Mouse (Mus musculus) heart, embryonic 10.5 days (tissue): ENCODE measurements around the gene Rpa2. TPM values are rescaled to one million over a fixed set of nuclear protein-coding genes. Genes with fewer than 3 reads are reported as not detected.
"Not testable (repeated sequence)": the region's sequence is repeated elsewhere in the genome, so short reads cannot be mapped to it uniquely, and the experiment has no call there.

Experiments
- DNase-seq: peaks from one replicate; pipeline ENCODE4 v3.0.0-alpha.2; 2017; ENCODE audit warnings: low spot score
- H3K27ac ChIP-seq: fragments of 300-500 bp; sonication (generic); 2 replicates; pipeline ENCODE4 v1.5.1; 2016; ENCODE audit warnings: mild to moderate bottlenecking
- H3K27me3 ChIP-seq: fragments of 300-500 bp; sonication (generic); 2 replicates; pipeline ENCODE4 v1.6.1; 2016; ENCODE audit warnings: mild to moderate bottlenecking; ENCODE audit not compliant: poor library complexity, insufficient read depth, severe bottlenecking
- H3K36me3 ChIP-seq: fragments of 300-500 bp; sonication (generic); 2 replicates; pipeline ENCODE4 v1.6.1; 2016; ENCODE audit warnings: mild to moderate bottlenecking, moderate library complexity
- H3K4me1 ChIP-seq: fragments of 300-500 bp; sonication (generic); 2 replicates; pipeline ENCODE4 v1.6.1; 2016; ENCODE audit warnings: mild to moderate bottlenecking
- H3K4me3 ChIP-seq: fragments of 300-500 bp; sonication (generic); 2 replicates; pipeline ENCODE4 v1.5.1; 2016; ENCODE audit warnings: mild to moderate bottlenecking, moderate library complexity
- H3K9me3 ChIP-seq: fragments of 300-500 bp; sonication (generic); 2 replicates; pipeline ENCODE4 v1.6.1; 2016; ENCODE audit warnings: mild to moderate bottlenecking, moderate library complexity
- WGBS: fragments of 180-500 bp; shearing (Covaris S2); methylation state at CpG from one replicate; pipeline ENCODE4 v1.1.7; 2016; 5-methylcytosine and 5-hydroxymethylcytosine counted together
- polyA plus RNA-seq: library from polyadenylated mRNA; unstranded; fragments of >200 nt; fragmentation: Nextera tagmentation; extraction: Ambion mirVana; gene quantifications from 2 replicates; pipeline ENCODE4 v1.2.1, GENCODE M21; 2016

Rpa2 gene
- 107 and 131 TPM in 2 replicates for polyA plus RNA-seq

DNA sequence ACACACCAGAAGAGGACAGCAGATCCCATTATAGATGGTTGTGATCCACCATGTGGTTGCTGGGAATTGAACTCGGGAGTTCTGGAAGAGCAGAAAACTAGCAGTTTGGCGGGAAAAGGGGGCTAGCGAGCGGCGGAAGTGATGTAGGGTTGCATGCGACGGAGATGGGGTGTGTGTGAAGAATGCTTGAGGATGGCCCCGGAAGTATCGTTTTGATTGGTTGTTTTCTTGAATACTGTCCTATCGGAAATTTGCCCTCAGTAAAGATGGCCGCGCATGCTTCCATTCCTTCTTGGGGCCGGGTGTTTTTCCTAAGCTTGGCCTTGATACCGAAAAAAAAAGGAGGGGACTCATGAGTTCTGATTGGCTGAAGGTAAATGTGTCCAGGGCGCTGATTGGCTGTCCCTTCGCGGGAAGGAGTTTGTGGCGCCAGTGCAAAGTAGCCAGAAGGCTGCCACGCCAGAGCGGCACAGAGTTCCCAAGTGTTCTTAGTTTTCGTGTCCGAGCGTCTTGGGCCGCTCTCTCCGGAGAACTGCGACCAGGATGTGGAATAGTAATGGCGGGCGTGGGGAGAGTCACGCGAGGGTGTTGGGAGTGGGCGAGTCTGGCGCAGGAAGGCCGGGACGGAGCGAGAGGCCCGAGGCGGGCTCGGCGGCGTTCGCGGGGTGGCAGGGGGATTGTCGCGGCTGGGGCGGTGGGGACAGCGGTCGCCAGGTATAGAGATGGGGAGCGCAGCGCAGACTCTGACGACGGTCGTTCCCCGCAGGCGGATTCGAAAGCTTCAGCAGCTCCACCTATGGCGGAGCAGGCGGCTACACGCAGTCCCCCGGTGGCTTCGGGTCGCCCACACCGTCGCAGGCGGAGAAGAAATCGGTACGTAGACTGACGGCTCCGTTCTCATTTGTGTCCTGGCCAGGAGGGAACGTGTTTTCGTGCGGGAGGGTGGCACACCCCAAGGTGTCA, at the start of gene Rpa2:
Gene Rpa2, plus strand, starts transcription at position 419 of the 963 bp plus-strand sequence.
- Histone ChIP-seq H3K27ac (peak within 1 kb of the TSS; percentile 93), H3K9me3 (no peaks in the 10 kb centered on the region), H3K4me3 (peak within 1 kb of the TSS; percentile 98), H3K27me3 (no peaks in the 10 kb centered on the region), H3K4me1 (peaks cover 9% of the 10 kb centered on the region), H3K36me3 (peaks cover 32% of the 10 kb centered on the region)
- under 1% methylated on average over 71 of the region's 71 CpGs for WGBS
- DNase-seq = peak; percentile 99

DNA sequence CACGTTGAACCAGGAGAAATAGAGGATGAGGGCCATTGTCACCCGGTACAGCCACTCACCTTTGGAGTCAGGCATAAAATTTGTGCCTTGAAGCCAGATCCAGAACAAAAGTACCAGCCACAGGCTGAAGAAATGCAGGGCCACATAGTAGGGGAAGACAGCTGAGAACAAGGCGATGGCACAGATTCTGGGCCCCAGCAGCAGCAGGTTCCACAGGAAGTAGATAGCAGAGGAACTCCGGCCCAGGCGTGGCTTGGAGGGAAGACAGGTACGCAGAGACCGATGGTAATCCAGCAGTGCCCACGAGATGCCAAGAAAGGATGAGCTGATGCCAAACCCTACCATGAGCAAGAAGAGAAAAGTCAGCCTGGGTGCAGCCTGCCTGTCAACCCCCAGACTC, 39.9 kb upstream of the Rpa2 start:
- Histone ChIP-seq H3K27ac (no peak overlapping the region), H3K4me1 (peaks cover 24% of the 10 kb centered on the region), H3K4me3 (no peak overlapping the region), H3K27me3 (no peaks in the 10 kb centered on the region), H3K9me3 (no peaks in the 10 kb centered on the region), H3K36me3 (peaks cover 15% of the 10 kb centered on the region)
- 79% methylated on average over 8 of the region's 8 CpGs for WGBS
- no peak for DNase-seq

DNA sequence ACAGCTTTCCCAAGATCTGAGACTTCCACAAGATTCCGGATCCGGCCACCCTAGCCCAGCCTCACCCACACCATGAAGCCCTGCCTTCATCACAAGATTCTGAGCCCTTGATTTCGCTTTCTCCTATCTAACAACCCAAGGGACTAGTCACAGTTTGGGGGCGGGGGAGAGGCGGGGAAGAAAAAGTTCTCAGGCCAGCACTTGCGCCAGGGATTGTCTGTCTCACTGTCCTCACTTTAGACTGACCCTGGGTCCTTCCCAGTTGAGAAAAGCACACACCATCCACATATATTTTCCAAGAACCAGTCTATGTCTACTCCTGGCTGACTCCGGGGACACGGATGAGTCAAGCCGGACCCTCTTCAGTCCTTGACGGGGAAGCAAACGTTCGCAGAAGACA, 36.5 kb upstream of the Rpa2 start:
- Histone ChIP-seq H3K27ac (peak overlapping the region; percentile 77; the same call in 1 of the 2 replicates), H3K27me3 (no peaks in the 10 kb centered on the region)
- 41% methylated on average over 12 of the region's 12 CpGs for whole genome bisulfite sequencing

DNA sequence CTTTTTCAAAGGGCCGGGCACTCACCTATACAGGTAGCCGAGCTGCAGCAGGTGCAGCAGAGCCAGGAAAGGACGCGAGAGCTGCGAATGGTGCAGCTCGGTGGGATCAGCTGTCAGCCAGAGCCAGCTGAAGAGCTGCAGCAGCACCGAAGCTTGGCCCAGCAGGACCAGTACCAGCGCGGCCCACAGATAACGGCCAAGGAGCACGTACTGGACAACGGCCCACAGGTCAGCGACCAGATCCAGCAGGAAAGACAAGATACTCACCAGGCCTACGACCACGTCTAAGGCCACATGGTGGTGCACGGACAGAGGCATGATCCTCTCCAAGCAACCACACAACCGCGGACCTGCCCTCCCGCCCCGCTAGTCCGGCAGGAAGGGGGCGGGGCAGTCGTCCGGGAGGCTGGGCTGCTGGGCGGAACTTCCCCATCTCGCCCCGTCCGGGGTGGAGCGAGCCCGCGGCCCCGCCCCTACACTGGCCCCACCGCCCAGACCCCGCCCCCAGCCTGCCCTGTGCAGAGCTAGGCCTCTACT, 35.9 kb upstream of the Rpa2 start, which contains the start of gene Xkr8:
Gene Xkr8, minus strand, starts transcription at position 399 of the 537 bp plus-strand sequence.
- peak within 1 kb of the TSS; percentile 77 for H3K27ac ChIP-seq
- H3K4me1 ChIP-seq = peaks cover 26% of the 10 kb centered on the region
- no peaks in the 10 kb centered on the region for H3K27me3 ChIP-seq
- DNase-seq = peak; percentile 95
- WGBS = 3% methylated on average over 34 of the region's 34 CpGs
- peak within 1 kb of the TSS; percentile 68 for H3K4me3 ChIP-seq
- H3K36me3 ChIP-seq = no peaks in the 10 kb centered on the region
- H3K9me3 ChIP-seq = no peaks in the 10 kb centered on the region

More for the DNA sequence above, 36.5 kb upstream of the Rpa2 start:
- H3K4me1 ChIP-seq = peaks cover 27% of the 10 kb centered on the region
- peak overlapping the region; percentile 68 for H3K4me3 ChIP-seq
- H3K9me3 ChIP-seq = no peaks in the 10 kb centered on the region
- H3K36me3 ChIP-seq = no peaks in the 10 kb centered on the region
- DNase-seq = no peak

DNA sequence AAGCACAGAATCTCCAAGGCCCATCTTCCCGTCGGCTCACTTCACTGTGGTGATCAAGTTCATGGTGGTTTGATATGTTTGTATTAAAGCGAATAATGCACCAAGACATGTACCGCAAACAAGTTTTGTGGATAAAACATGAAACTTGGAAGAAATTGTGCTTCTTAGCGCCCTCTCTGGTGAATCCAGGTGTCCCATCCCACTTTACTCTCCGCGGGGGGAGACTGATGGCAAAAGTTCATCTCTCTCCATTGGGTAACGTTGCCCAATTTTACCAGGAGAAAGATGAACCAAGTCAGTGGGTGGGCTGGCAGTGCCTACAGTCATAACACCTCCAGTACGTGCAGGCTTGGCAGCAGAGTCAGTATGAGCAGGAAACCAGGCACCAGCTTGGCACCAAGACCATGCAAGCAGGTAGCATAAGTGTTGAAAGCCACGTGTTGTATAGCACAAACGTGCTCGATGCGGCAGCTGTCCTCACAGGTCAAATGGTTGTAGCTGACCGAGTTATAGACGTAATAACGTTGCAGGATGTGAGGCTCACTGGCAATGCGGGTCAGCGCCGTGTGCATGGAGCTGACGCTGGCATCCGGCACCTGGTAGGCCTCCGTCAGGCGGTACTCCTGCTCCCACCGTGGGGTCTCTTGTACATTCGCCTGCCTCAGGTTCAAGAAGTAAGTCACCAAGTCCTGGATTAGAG, 34.9 kb upstream of the Rpa2 start:
- no peaks in the 10 kb centered on the region for H3K9me3 ChIP-seq
- no peaks in the 10 kb centered on the region for H3K36me3 ChIP-seq
- no peak overlapping the region for H3K4me3 ChIP-seq
- H3K27ac ChIP-seq = peak overlapping the region; percentile 77; the same call in 1 of the 2 replicates
- WGBS = 90% methylated on average over 25 of the region's 25 CpGs
- no peak for DNase-seq
- H3K27me3 ChIP-seq = no peaks in the 10 kb centered on the region
- H3K4me1 ChIP-seq = peaks cover 19% of the 10 kb centered on the region

DNA sequence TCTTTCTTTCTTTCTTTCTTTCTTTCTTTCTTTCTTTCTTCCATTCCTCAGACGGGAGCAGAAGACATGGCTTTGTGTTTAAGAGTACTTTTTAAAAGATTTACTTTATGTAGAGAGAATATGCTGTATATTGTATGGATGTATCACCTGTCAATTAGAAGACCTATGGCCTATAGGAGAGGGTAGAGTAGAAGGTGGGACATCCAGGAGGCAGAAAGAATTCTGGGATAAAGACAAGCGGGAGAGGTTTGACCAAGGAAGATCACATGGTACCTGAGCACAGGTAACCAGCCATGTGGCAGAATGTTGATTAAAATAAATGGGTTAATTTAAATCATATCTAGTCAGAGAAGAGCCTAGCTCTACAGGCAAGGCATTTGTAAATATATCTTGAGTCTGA, 33.4 kb upstream of the Rpa2 start:
- Histone ChIP-seq H3K4me1 (peaks cover 19% of the 10 kb centered on the region), H3K4me3 (no peak overlapping the region), H3K27ac (no peak overlapping the region), H3K27me3 (no peaks in the 10 kb centered on the region), H3K9me3 (no peaks in the 10 kb centered on the region), H3K36me3 (no peaks in the 10 kb centered on the region)
- WGBS = 89% methylated on average over 2 of the region's 2 CpGs
- DNase-seq = no peak

DNA sequence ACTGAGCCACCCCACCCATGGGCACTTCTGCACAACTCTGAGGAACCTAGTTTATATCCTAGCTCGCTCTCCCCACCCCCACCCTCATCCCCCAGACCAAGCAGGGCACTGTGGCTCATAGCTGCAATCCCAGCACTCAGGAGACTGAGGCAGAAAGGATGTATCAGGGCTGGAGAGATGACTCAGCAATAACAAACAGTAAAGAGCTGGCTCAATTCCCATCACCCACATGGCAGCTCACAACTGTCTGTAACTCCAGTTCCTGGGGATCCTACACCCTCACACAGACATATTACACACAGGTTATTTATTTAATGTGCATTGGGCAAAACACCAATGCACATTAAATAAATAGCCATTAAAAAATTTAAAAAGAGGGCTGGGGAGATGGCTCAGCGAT, 32.7 kb upstream of the Rpa2 start:
- no peak for DNase-seq
- WGBS = 77% methylated on average over 2 of the region's 2 CpGs
- Histone ChIP-seq H3K4me3 (no peak overlapping the region), H3K27me3 (no peaks in the 10 kb centered on the region), H3K4me1 (peaks cover 19% of the 10 kb centered on the region), H3K36me3 (no peaks in the 10 kb centered on the region), H3K9me3 (no peaks in the 10 kb centered on the region), H3K27ac (no peak overlapping the region)

DNA sequence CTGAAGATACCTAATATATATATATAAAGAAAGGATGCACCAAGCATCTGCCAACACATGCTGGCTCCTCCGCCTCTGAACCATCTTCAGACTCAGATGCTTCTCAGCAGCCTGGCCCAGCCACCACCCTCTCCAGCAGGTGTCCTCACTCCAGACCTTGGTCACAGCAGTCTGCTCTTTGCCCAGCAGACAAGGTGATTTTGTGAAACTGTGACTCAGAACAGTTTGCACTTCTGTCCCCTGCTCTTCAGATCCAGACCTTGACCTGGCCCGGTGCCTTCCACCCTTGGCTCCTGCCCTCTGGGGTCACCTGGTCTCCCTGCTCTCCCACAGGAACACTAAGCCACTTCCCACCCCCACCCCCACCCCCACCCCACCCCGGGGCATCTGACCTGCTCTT, 32.2 kb upstream of the Rpa2 start:
- DNase-seq = no peak
- H3K4me1 ChIP-seq = peaks cover 19% of the 10 kb centered on the region
- WGBS = 46% methylated on average over 3 of the region's 3 CpGs
- H3K36me3 ChIP-seq = no peaks in the 10 kb centered on the region
- H3K9me3 ChIP-seq = no peaks in the 10 kb centered on the region
- no peak overlapping the region for H3K4me3 ChIP-seq
- H3K27ac ChIP-seq = no peak overlapping the region
- H3K27me3 ChIP-seq = no peaks in the 10 kb centered on the region

DNA sequence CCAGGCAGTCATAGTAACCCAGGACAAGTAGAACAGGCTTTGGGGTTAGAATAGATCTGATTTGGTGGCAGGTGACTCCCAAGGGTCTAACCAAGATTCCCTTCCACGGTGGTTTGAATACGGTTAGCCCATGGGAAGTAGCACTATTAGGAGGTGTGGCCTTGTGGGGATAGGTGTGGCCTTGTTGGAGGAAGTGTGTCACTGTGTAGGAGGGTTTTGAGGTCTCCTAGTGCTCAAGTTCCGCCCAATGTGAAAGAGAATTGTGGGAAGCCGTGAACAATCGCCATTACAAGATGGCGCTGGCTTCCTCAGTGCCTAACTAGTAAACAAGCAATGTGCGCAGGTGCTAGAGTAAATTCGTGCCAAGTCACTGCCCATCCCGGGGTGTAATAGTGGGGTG, 31.0 kb upstream of the Rpa2 start:
- not testable (repeated sequence) for H3K4me3 ChIP-seq, H3K27ac ChIP-seq, H3K27me3 ChIP-seq, H3K4me1 ChIP-seq, H3K9me3 ChIP-seq, H3K36me3 ChIP-seq, DNase-seq
- 83% methylated on average over 9 of the region's 9 CpGs for WGBS

DNA sequence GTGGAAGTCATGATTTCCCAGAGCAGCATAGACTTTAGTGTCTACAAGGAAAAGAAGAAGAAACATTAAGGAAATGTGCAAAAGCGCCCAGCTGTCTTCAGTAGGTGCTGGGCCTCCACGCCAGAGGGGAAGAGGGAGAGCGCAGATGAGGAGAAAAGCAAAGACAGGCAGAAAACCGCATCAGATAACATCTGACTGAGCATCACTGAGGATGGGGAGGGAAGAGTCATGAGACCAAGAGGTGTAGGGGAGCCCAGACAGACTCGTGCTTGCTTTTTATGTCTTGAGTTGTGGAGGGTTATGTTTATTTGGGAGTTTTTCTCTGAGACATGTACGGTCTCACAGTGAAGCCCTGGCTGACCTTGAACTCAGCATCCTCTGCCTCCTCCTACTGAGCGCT, 26.6 kb upstream of the Rpa2 start:
- Histone ChIP-seq H3K4me1 (peaks cover 8% of the 10 kb centered on the region; the same call in 1 of the 2 replicates), H3K36me3 (no peaks in the 10 kb centered on the region), H3K27me3 (no peaks in the 10 kb centered on the region), H3K4me3 (no peak overlapping the region), H3K9me3 (no peaks in the 10 kb centered on the region), H3K27ac (no peak overlapping the region)
- no peak for DNase-seq
- WGBS = 87% methylated on average over 7 of the region's 7 CpGs

DNA sequence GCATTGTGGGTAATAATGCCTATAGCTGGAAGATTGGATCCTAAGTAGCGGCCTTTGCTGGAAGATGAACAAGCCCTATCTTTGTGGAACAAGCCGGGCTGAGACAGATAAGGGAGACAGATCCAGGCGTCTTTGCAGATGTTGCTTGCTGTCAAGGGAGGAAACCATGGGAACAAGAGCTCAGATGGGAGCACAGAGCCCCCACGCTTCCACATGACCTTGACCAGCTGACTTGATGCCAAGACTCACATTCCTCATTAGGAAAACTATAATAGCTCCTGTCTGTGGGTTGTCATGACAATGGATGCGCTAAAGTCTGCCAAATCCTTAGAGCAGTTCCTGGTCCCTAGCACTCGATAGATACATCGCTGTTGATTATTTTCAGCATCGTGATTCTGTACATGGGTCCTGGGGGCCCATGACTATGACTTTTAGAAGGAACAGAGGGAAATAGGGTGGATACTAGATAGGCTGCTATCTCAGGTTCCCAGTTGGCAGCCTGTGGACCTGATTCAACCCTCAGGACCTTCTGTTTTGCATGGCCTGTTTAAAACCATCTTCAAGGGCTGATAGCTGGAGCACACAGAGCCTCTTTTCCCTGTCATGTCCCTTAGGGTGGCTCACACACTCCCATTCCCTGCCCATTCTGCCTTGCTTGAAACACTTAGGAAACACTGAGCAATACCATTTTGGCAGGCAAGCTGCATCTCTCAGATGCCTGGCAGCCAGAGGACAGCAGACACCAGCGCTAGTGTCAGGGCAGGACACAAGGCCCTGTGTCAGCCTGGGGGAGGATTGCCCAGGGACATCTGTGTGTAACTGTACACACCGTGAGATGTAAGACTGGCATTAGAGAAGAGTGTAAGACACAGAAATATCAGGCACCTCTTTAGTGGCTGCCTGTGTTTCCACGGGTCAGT, 23.9 kb upstream of the Rpa2 start:
- WGBS = 62% methylated on average over 11 of the region's 11 CpGs
- H3K9me3 ChIP-seq = no peaks in the 10 kb centered on the region

DNA sequence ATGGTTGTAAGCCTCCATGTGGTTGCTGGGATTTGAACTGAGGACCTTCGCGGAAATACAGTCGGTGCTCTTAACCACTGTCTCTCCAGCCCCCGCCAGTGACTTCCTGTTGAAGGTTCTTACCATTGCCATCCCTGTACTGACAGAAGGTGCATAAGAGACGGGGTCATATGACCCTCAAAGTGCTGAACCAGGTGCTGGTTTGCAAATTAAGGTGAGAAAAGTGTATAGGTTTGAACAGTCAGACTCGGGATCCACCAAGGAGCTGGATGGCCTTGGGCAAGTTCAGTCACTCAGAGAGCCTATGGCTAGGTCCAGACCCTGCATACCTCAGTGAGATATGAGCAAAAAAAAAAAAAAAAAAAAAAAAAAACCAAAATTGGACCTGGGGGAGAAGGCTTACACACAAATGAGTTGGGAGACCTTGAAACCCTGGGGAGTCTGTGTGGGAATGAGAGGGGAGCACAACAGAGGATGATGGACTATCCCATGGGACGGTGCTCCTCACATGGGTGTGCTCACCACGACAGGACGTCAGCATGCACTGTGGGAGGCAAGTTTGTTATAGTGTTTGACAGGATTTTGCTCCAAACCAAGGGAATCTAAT, 21.1 kb upstream of the Rpa2 start:
- no peak overlapping the region for H3K4me3 ChIP-seq
- peaks cover 16% of the 10 kb centered on the region for H3K4me1 ChIP-seq
- WGBS = 79% methylated on average over 9 of the region's 9 CpGs
- peak overlapping the region; percentile 25; the same call in 1 of the 2 replicates for H3K27ac ChIP-seq
- no peaks in the 10 kb centered on the region for H3K9me3 ChIP-seq
- no peak for DNase-seq
- no peaks in the 10 kb centered on the region for H3K36me3 ChIP-seq
- H3K27me3 ChIP-seq = no peaks in the 10 kb centered on the region

More for the DNA sequence above, 23.9 kb upstream of the Rpa2 start:
- Histone ChIP-seq H3K27me3 (no peaks in the 10 kb centered on the region), H3K4me3 (no peak overlapping the region), H3K4me1 (peaks cover 16% of the 10 kb centered on the region), H3K27ac (no peak overlapping the region; the same call in 1 of the 2 replicates), H3K36me3 (no peaks in the 10 kb centered on the region)
- DNase-seq = no peak
